Mouse (Mus musculus): ENCODE results near the gene Tmtc1. TPM values are rescaled to one million over a fixed set of nuclear protein-coding genes. Genes with fewer than 3 reads are reported as not detected.

The Tmtc1 gene
- polyA plus RNA-seq, 1 experiment, result not detected

DNA sequence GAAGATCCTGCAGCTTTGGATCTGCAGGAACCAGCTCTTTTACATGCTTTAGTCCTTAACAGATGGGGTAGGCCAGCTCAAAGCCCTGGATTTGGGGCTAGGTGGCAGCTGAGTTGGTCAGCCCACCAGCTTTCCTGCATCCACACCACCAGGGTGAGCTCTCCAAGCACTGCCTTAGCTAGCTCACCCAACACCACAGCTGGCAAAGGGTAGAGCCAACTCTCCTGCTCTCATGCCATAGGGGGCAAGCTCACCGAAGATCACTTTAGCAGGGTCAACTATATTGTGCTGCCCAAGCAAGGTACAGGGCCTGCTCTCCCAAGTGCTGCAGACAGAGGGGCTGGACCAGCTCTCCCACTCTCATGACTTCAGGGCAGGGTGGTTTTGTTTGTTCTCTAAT, 6.6 kb downstream of the Tmtc1 start:
- Histone ChIP-seq H3K27ac (ENCODE audit: insufficient read depth, low read depth, low read length) (no peak overlapping the region), H3K4me3 (ENCODE audit: insufficient read depth, low read length) (no peak overlapping the region), H3K4me1 (ENCODE audit: control insufficient read depth, insufficient read depth, low read length) (peaks cover 2% of the 10 kb centered on the region; the same call in 1 of the 2 replicates)
- no peak for TF ChIP-seq CTCF (IDR thresholded peaks at IDR 0.05; ENCODE audit: low read depth, low read length)

GRCm38 (mm10) chr6:148436441-148437001, 7.7 kb downstream of the Tmtc1 start:
- Histone ChIP-seq H3K4me3 (ENCODE audit: insufficient read depth, low read length) (peak overlapping the region; percentile 22), H3K27ac (ENCODE audit: insufficient read depth, low read depth, low read length) (no peak overlapping the region)
- no peak for TF ChIP-seq CTCF (IDR thresholded peaks at IDR 0.05; ENCODE audit: low read depth, low read length)

DNA sequence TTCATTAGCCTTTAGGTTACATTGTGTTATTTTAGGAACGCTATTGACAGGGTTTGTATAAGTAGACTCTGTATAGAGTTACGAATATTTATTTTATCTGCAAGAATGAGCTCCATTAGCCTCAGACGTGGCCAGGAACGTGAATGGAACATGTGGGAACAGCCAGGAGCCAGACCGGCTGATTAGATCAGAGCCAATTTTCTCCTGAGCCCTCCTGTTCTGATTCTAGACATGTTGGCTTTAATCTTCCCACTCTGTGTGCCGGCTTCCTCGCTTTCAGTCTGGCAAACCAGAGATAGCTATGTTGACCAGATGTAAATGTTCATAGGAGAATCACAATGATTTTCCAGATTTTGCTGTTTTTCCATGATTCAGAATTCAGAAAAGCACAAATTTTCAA, 22.6 kb downstream of the Tmtc1 start:
- Histone ChIP-seq H3K27ac (ENCODE audit: insufficient read depth, low read depth, low read length) (no peak overlapping the region), H3K4me1 (ENCODE audit: control insufficient read depth, insufficient read depth, low read length) (no peaks in the 10 kb centered on the region), H3K4me3 (ENCODE audit: insufficient read depth, low read length) (no peak overlapping the region)
- TF ChIP-seq POLR2A (IDR thresholded peaks at IDR 0.05; ENCODE audit: borderline replicate concordance, low read depth, low read length) (no peak), CTCF (IDR thresholded peaks at IDR 0.05; ENCODE audit: low read depth, low read length) (no peak)

More at GRCm38 (mm10) chr6:148436441-148437001, 7.7 kb downstream of the Tmtc1 start:
- H3K4me1 ChIP-seq (ENCODE audit: control insufficient read depth, insufficient read depth, low read length), result peaks cover 2% of the 10 kb centered on the region; the same call in 1 of the 2 replicates

DNA sequence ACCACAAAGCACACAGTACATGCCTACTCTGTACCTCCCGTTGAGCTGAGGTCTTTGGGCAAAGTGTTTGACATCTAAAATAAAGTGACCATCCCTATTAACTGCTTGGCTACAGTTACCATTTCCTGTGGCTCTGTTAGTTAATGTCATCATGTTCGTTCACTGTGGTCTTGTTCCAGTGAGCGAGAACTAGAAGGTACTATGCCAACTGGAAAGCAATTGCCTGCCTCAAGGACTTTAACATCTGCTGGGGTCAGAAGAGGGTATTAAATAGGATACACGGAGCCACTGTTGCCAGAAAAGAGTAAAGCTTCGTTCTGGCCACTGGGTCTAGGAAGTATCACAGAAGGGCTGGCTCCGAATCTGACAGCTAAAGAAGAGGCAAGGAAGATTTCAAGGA, 23.8 kb downstream of the Tmtc1 start:
- no peak overlapping the region for H3K27ac ChIP-seq (ENCODE audit: insufficient read depth, low read depth, low read length)
- TF ChIP-seq CTCF (IDR thresholded peaks at IDR 0.05; ENCODE audit: low read depth, low read length), result no peak
- TF ChIP-seq POLR2A (IDR thresholded peaks at IDR 0.05; ENCODE audit: borderline replicate concordance, low read depth, low read length), result no peak
- H3K4me1 ChIP-seq (ENCODE audit: control insufficient read depth, insufficient read depth, low read length), result no peaks in the 10 kb centered on the region

GRCm38 (mm10) chr6:148416597-148416996, 27.6 kb downstream of the Tmtc1 start:
- TF ChIP-seq CTCF (IDR thresholded peaks at IDR 0.05; ENCODE audit: low read depth, low read length) (no peak), POLR2A (IDR thresholded peaks at IDR 0.05; ENCODE audit: borderline replicate concordance, low read depth, low read length) (no peak)
- H3K27ac ChIP-seq (ENCODE audit: insufficient read depth, low read depth, low read length), result no peak overlapping the region

More for the DNA sequence above, 23.8 kb downstream of the Tmtc1 start:
- H3K4me3 ChIP-seq (ENCODE audit: insufficient read depth, low read length), result no peak overlapping the region

DNA sequence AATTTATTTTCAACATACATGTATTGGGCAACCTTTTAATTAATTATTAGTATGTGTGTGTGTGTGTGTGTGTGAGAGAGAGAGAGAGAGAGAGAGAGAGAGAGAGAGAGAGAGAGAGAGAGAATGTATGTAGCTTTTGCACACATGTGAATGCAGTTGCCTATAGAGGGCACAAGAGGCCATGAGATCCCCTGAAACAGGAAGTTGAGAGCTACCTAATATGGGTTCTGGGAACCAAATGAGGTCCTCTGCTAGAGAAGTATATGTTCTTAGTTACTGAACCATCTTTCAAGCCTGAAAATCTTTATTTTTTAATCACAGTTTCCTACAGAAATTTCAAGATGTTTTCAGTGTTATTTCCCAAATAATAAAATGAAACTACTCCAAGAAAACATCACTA, 30.6 kb downstream of the Tmtc1 start:
- no peak overlapping the region for H3K27ac ChIP-seq (ENCODE audit: insufficient read depth, low read depth, low read length)
- H3K4me1 ChIP-seq (ENCODE audit: control insufficient read depth, insufficient read depth, low read length), result no peaks in the 10 kb centered on the region
- H3K4me3 ChIP-seq (ENCODE audit: insufficient read depth, low read length), result no peak overlapping the region
- TF ChIP-seq POLR2A (IDR thresholded peaks at IDR 0.05; ENCODE audit: borderline replicate concordance, low read depth, low read length) (no peak), CTCF (IDR thresholded peaks at IDR 0.05; ENCODE audit: low read depth, low read length) (no peak)

More at GRCm38 (mm10) chr6:148416597-148416996, 27.6 kb downstream of the Tmtc1 start:
- no peaks in the 10 kb centered on the region for H3K4me1 ChIP-seq (ENCODE audit: control insufficient read depth, insufficient read depth, low read length)
- no peak overlapping the region for H3K4me3 ChIP-seq (ENCODE audit: insufficient read depth, low read length)

DNA sequence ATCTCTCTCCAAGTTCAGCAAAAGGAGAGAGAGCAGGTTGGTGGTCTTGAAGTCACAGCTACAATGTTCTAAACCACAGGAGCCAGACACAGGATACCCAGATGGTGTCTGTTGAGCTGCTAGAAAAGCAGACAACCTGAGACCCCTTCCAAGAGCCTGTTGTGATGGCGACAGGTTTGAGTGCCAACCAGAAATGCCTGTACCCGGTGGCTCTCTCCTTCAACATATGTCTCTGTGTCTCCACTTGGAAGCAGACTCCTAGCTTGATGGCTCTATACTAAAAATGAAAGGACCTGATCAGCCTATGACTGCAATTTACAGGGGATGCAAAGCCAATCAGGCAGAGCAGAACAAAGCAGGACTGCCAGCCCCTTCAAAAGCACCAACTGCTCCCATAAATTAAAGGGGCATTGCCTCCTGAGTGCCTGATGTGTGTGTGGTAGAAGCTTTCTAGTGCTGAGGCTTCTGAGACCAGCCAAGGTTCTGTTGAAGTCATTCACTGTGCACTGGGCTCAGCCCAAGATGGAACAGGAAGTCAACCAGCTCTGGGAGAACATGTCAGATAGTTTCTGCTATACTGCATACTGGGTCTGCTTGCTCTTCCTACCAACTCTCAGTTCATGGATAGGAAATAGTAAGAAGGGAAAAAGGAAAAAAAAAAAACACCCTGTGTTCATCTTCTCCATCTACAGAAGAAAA, 37.2 kb downstream of the Tmtc1 start:
- Histone ChIP-seq H3K27ac (ENCODE audit: insufficient read depth, low read depth, low read length) (no peak overlapping the region), H3K4me1 (ENCODE audit: control insufficient read depth, insufficient read depth, low read length) (peaks cover 9% of the 10 kb centered on the region), H3K4me3 (ENCODE audit: insufficient read depth, low read length) (no peak overlapping the region)
- TF ChIP-seq CTCF (IDR thresholded peaks at IDR 0.05; ENCODE audit: low read depth, low read length) (no peak), POLR2A (IDR thresholded peaks at IDR 0.05; ENCODE audit: borderline replicate concordance, low read depth, low read length) (no peak)

DNA sequence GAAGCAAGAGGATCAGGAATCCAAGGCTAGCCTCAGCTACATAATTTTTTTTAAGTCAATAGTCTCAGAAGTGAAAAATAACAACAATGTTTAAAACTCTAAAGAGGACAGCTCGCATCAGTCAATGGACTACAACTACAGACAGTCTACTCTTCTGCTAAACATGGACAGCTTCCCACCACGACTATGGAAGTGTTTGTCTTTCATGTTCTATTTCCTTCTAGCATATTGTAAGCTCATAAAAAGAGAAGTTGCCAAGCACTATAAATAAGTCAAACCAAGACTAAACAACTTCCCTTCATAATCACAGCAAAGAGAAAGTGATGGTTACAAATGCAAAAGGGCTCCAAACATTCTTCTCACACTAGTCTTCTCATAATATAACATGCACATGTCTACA, 38.6 kb downstream of the Tmtc1 start:
- no peak for TF ChIP-seq CTCF (IDR thresholded peaks at IDR 0.05; ENCODE audit: low read depth, low read length)
- TF ChIP-seq POLR2A (IDR thresholded peaks at IDR 0.05; ENCODE audit: borderline replicate concordance, low read depth, low read length), result no peak
- no peak overlapping the region for H3K4me3 ChIP-seq (ENCODE audit: insufficient read depth, low read length)
- no peak overlapping the region for H3K27ac ChIP-seq (ENCODE audit: insufficient read depth, low read depth, low read length)
- H3K4me1 ChIP-seq (ENCODE audit: control insufficient read depth, insufficient read depth, low read length), result peaks cover 9% of the 10 kb centered on the region

- Histone ChIP-seq H3K27ac (ENCODE audit: insufficient read depth, low read depth, low read length) (no peak overlapping the region), H3K4me3 (ENCODE audit: insufficient read depth, low read length) (no peak overlapping the region), H3K4me1 (ENCODE audit: control insufficient read depth, insufficient read depth, low read length) (peaks cover 9% of the 10 kb centered on the region)
- TF ChIP-seq POLR2A (IDR thresholded peaks at IDR 0.05; ENCODE audit: borderline replicate concordance, low read depth, low read length) (no peak), CTCF (IDR thresholded peaks at IDR 0.05; ENCODE audit: low read depth, low read length) (no peak)
Measured at GRCm38 (mm10) chr6:148404500-148404899, 39.7 kb downstream of the Tmtc1 start.

GRCm38 (mm10) chr6:148403761-148404160, 40.4 kb downstream of the Tmtc1 start:
- peaks cover 13% of the 10 kb centered on the region for H3K4me1 ChIP-seq (ENCODE audit: control insufficient read depth, insufficient read depth, low read length)
- TF ChIP-seq POLR2A (IDR thresholded peaks at IDR 0.05; ENCODE audit: borderline replicate concordance, low read depth, low read length) (no peak), CTCF (IDR thresholded peaks at IDR 0.05; ENCODE audit: low read depth, low read length) (no peak)

More at GRCm38 (mm10) chr6:148403761-148404160, 40.4 kb downstream of the Tmtc1 start:
- no peak overlapping the region for H3K27ac ChIP-seq (ENCODE audit: insufficient read depth, low read depth, low read length)
- H3K4me3 ChIP-seq (ENCODE audit: insufficient read depth, low read length), result no peak overlapping the region

All from bone marrow macrophage, adult 2 months (primary cell).